Mouse (Mus musculus) kidney, postnatal 4 days (tissue): ENCODE results near the gene Mta1.

Experiments
- DNase-seq, 2 experiments: peaks; one replicate each; pipeline ENCODE4 v3.0.0; 2021; ENCODE audit warnings: mixed read lengths in 2 of 2

Gene Mta1

GRCm38 (mm10) chr12:113134502-113134901 is 36.4 kb downstream of the Mta1 start:
- DNase-seq = no peak

GRCm38 (mm10) chr12:113135401-113135800 is 37.3 kb downstream of the Mta1 start:
- DNase-seq = no peak

- DNase-seq = no peak
Measured at GRCm38 (mm10) chr12:113136492-113137020, 38.5 kb downstream of the Mta1 start.

GRCm38 (mm10) chr12:113137260-113138213 is 39.5 kb downstream of the Mta1 start:
- no peak for DNase-seq

- DNase-seq = no peak
Measured at GRCm38 (mm10) chr12:113138291-113138690, 40.2 kb downstream of the Mta1 start.

GRCm38 (mm10) chr12:113138901-113139864 is 41.1 kb downstream of the Mta1 start:
- peak; percentile 64 to 75 for DNase-seq

- peak; percentile 89 to 94 for DNase-seq
Measured at GRCm38 (mm10) chr12:113139908-113140615, 42.0 kb downstream of the Mta1 start, which contains the start of gene Crip2. Gene Crip2 (plus strand): TSS chr12:113140236.

GRCm38 (mm10) chr12:113140616-113141411 is 42.7 kb downstream of the Mta1 start:
- peak; percentile 42 to 50 for DNase-seq

GRCm38 (mm10) chr12:113141531-113141973 is 43.5 kb downstream of the Mta1 start:
- DNase-seq = peak; percentile 69 to 71

- DNase-seq = peak; percentile 83 to 90
Measured at GRCm38 (mm10) chr12:113142021-113142975, 44.2 kb downstream of the Mta1 start.

- peak; percentile 28 to 40 for DNase-seq
Measured at GRCm38 (mm10) chr12:113143164-113143563, 45.1 kb downstream of the Mta1 start.

GRCm38 (mm10) chr12:113144001-113144756 is 46.1 kb downstream of the Mta1 start:
- peak; percentile 49 to 63 for DNase-seq

GRCm38 (mm10) chr12:113144886-113145285 is 46.8 kb downstream of the Mta1 start:
- no peak for DNase-seq

GRCm38 (mm10) chr12:113145591-113145990 is 47.5 kb downstream of the Mta1 start:
- DNase-seq = no peak

GRCm38 (mm10) chr12:113146112-113147057 is 48.3 kb downstream of the Mta1 start, which contains the start of gene Crip1:
Gene Crip1 (plus strand): TSS chr12:113146316.
- DNase-seq = peak; percentile 91 to 92

GRCm38 (mm10) chr12:113147481-113147880 is 49.4 kb downstream of the Mta1 start:
- DNase-seq = no peak

GRCm38 (mm10) chr12:113148381-113149035 is 50.4 kb downstream of the Mta1 start:
- peak; percentile 49 to 68 for DNase-seq
